Mouse (Mus musculus) neural tube, postnatal 0 days (tissue): Measurements from ENCODE around the gene Tdrkh. TPM values are rescaled to one million over a fixed set of nuclear protein-coding genes. Genes with fewer than 3 reads are reported as not detected.

Experiments
- polyA plus RNA-seq: library from polyadenylated mRNA; unstranded; fragments of >200 nt; fragmentation: Nextera tagmentation; extraction: Ambion mirVana; gene quantifications from 2 replicates; pipeline ENCODE4 v1.2.1, GENCODE M21; 2015

Gene Tdrkh
- polyA plus RNA-seq = 35.9 and 36.0 TPM in 2 replicates

GRCm38 (mm10) chr3:94413031-94413679 is at the start of gene Tdrkh:
Gene Tdrkh (plus strand): TSS chr3:94413273.

GRCm38 (mm10) chr3:94372641-94373040 is 40.4 kb upstream of the Tdrkh start, which contains the start of gene Rorc:
Gene Rorc (plus strand): TSS chr3:94372794.

GRCm38 (mm10) chr3:94398217-94398616 is 14.9 kb upstream of the Tdrkh start, which contains the start of gene Lingo4:
Gene Lingo4 (plus strand): TSS chr3:94398517.

GRCm38 (mm10) chr3:94442951-94443596 is 30.0 kb downstream of the Tdrkh start, which contains the start of gene Mrpl9:
Gene Mrpl9 (plus strand): TSS chr3:94443318.

GRCm38 (mm10) chr3:94443597-94443964 is 30.5 kb downstream of the Tdrkh start, which contains the start of gene Oaz3:
Gene Oaz3 (minus strand): TSS chr3:94443915.

GRCm38 (mm10) chr3:94477981-94478422 is 64.9 kb downstream of the Tdrkh start, which contains the start of gene Celf3:
Gene Celf3 (plus strand): TSS chr3:94478295.

GRCm38 (mm10) chr3:94480291-94480884 is 67.3 kb downstream of the Tdrkh start, which contains the start of gene Riiad1:
Gene Riiad1 (minus strand): TSS chr3:94480341.

Other genes starting within 250 kb of the Tdrkh start
- gene Gm10696, start 235.1 kb upstream of the Tdrkh start, polyA plus RNA-seq = not detected in 2 replicates
- not detected in 2 replicates for gene Gm5286, start 216.6 kb upstream of the Tdrkh start, polyA plus RNA-seq
- not detected in 2 replicates for gene Gm4778, start 149.2 kb upstream of the Tdrkh start, polyA plus RNA-seq
- gene Them4, start 103.2 kb upstream of the Tdrkh start, polyA plus RNA-seq = 66.1 and 69.3 TPM in 2 replicates
- gene Them5, start 71.2 kb upstream of the Tdrkh start, polyA plus RNA-seq = 0.21 TPM in 1 of 2 replicates, not detected in the other
- gene C2cd4d, start 50.8 kb upstream of the Tdrkh start, polyA plus RNA-seq = 3.7 and 4.0 TPM in 2 replicates
- 0.18 and 0.51 TPM in 2 replicates for gene Rorc, start 40.5 kb upstream of the Tdrkh start, polyA plus RNA-seq
- gene Lingo4, start 14.8 kb upstream of the Tdrkh start, polyA plus RNA-seq = 3.1 and 3.6 TPM in 2 replicates
- 60.7 and 62.2 TPM in 2 replicates for gene Mrpl9, start 30.0 kb downstream of the Tdrkh start, polyA plus RNA-seq
- gene Oaz3, start 30.6 kb downstream of the Tdrkh start, polyA plus RNA-seq = 0.80 and 0.92 TPM in 2 replicates
- gene Celf3, start 65.0 kb downstream of the Tdrkh start, polyA plus RNA-seq = 139 and 159 TPM in 2 replicates
- 15.9 and 16.9 TPM in 2 replicates for gene Riiad1, start 67.1 kb downstream of the Tdrkh start, polyA plus RNA-seq
- gene Snx27, start 169.4 kb downstream of the Tdrkh start, polyA plus RNA-seq = 97.1 and 100 TPM in 2 replicates
- gene Gm10972, start 229.8 kb downstream of the Tdrkh start, polyA plus RNA-seq = not detected in 2 replicates
- 5.3 and 5.7 TPM in 2 replicates for gene Tuft1, start 245.6 kb downstream of the Tdrkh start, polyA plus RNA-seq